Mouse (Mus musculus): ENCODE measurements around the gene Ryr2.

GRCm38 (mm10) chr13:11636383-11636782, 470.4 kb downstream of the Ryr2 start:
- no peak for TF ChIP-seq CTCF (IDR thresholded peaks at IDR 0.05; ENCODE audit: control insufficient read depth, insufficient read depth, insufficient read length)
- TF ChIP-seq MYOG (IDR thresholded peaks at IDR 0.05; ENCODE audit: control insufficient read depth, extremely low read depth, insufficient read length): no peak
- TF ChIP-seq FOSL1 (IDR thresholded peaks at IDR 0.05; ENCODE audit: insufficient read depth, low read length, poor library complexity, severe bottlenecking): no peak
- TF ChIP-seq USF1 (IDR thresholded peaks at IDR 0.05; ENCODE audit: low read depth): no peak
